Mouse (Mus musculus) megakaryocyte, adult 5-6 weeks (primary cell): ENCODE data around the gene Rbmy. TPM values are rescaled to one million over a fixed set of nuclear protein-coding genes. Genes with fewer than 3 reads are reported as not detected.
"Not testable (repeated sequence)": the region's sequence is repeated elsewhere in the genome, so short reads cannot be mapped to it uniquely, and the experiment has no call there.

Experiments used
- ATAC-seq: 2 replicates; pipeline ENCODE4 v1.8.0; 2016; ENCODE audit warnings: mild to moderate bottlenecking, inconsistent platforms; ENCODE audit not compliant: poor library complexity, severe bottlenecking
- total RNA-seq, 2 experiments: library from RNA; stranded (forward) in 1 of 2; stranded (reverse) in 1 of 2; fragments of 153-499, 151-499 nt in 1 of 2; fragments of 221-1000, 200-1000 nt in 1 of 2; gene quantifications; 2 replicates each; pipeline versions ENCODE4 v1.2.3 to v1.2.4; 2015 to 2017

The Rbmy gene
- total RNA-seq (2015) (not detected in 2 replicates), total RNA-seq (2017) (not detected in 2 replicates)

GRCm38 (mm10) chrY:2830380-2830779, at the start of gene Rbmy, which contains the start of gene Gm10256:
Gene Rbmy, plus strand, starts transcription at chrY:2830680.
Gene Gm10256, plus strand, starts transcription at chrY:2830699.
- not testable (repeated sequence) for ATAC-seq

GRCm38 (mm10) chrY:2796105-2796504, 34.4 kb upstream of the Rbmy start, which contains the start of gene Gm4064:
Gene Gm4064, minus strand, starts transcription at chrY:2796205.
- not testable (repeated sequence) for ATAC-seq

Other genes starting within 250 kb of the Rbmy start
- not detected in 2 replicates for gene H2al2c, start 231.6 kb upstream of the Rbmy start, total RNA-seq (2015)
- not detected in 2 replicates for gene H2al2c, start 231.6 kb upstream of the Rbmy start, total RNA-seq (2017)
- gene Sry, start 167.0 kb upstream of the Rbmy start, total RNA-seq (2015), result not detected in 2 replicates
- not detected in 2 replicates for gene Sry, start 167.0 kb upstream of the Rbmy start, total RNA-seq (2017)
- gene H2al2b, start 110.0 kb upstream of the Rbmy start, total RNA-seq (2015), result not detected in 2 replicates
- not detected in 2 replicates for gene H2al2b, start 110.0 kb upstream of the Rbmy start, total RNA-seq (2017)
- gene Gm4064, start 34.5 kb upstream of the Rbmy start, total RNA-seq (2015), result not detected in 2 replicates
- not detected in 2 replicates for gene Gm4064, start 34.5 kb upstream of the Rbmy start, total RNA-seq (2017)
- not detected in 2 replicates for gene Gm10256, start within 50 bp of the Rbmy start, total RNA-seq (2015)
- gene Gm10256, start within 50 bp of the Rbmy start, total RNA-seq (2017), result not detected in 2 replicates
- gene Gm10352, start 70.3 kb downstream of the Rbmy start, total RNA-seq (2015), result not detected in 2 replicates
- not detected in 2 replicates for gene Gm10352, start 70.3 kb downstream of the Rbmy start, total RNA-seq (2017)
- gene Gm29289, start 101.9 kb downstream of the Rbmy start, total RNA-seq (2015), result not detected in 2 replicates
- gene Gm29289, start 101.9 kb downstream of the Rbmy start, total RNA-seq (2017), result not detected in 2 replicates